Mouse (Mus musculus) kidney, embryonic 14.5 days (tissue): ENCODE data around the gene Slc23a4. TPM values are rescaled to one million over a fixed set of nuclear protein-coding genes. Genes with fewer than 3 reads are reported as not detected.

Experiments
- ATAC-seq: fragments of 200-750 bp; cut with Nextera tagmentation; 2 replicates; pipeline ENCODE4 v1.8.0; 2017; ENCODE audit warnings: moderate number of reproducible peaks, mild to moderate bottlenecking, moderate TSS enrichment, moderate library complexity; ENCODE audit not compliant: low FRiP score, low TSS enrichment
- H3K27ac ChIP-seq: fragments of 300-500 bp; sonication (generic); 2 replicates; pipeline ENCODE4 v1.5.1; 2014; ENCODE audit warnings: low read depth, mild to moderate bottlenecking, low read length, moderate library complexity, mixed read lengths
- H3K27me3 ChIP-seq: fragments of 300-500 bp; sonication (generic); 2 replicates; pipeline ENCODE4 v1.6.1; 2014; ENCODE audit warnings: mild to moderate bottlenecking, low read length; ENCODE audit not compliant: control insufficient read depth, insufficient read depth
- H3K36me3 ChIP-seq: fragments of 300-500 bp; sonication (generic); 2 replicates; pipeline ENCODE4 v1.6.1; 2014; ENCODE audit warnings: low read length, mixed read lengths; ENCODE audit not compliant: control insufficient read depth, insufficient read depth
- H3K4me1 ChIP-seq: fragments of 300-500 bp; sonication (generic); 2 replicates; pipeline ENCODE4 v1.6.1; 2014; ENCODE audit warnings: low read length, mixed read lengths; ENCODE audit not compliant: control insufficient read depth, insufficient read depth
- H3K4me2 ChIP-seq: fragments of 300-500 bp; sonication (generic); replicated peaks from 2 replicates; pipeline ENCODE4 v1.6.1; 2014; ENCODE audit warnings: low read depth, mild to moderate bottlenecking, low read length
- H3K4me3 ChIP-seq: fragments of 300-500 bp; sonication (generic); 2 replicates; pipeline ENCODE4 v1.5.1; 2014; ENCODE audit warnings: mild to moderate bottlenecking, low read length
- H3K9ac ChIP-seq: fragments of 300-500 bp; sonication (generic); 2 replicates; pipeline ENCODE4 v1.6.1; 2014; ENCODE audit warnings: low read depth, mild to moderate bottlenecking, low read length, moderate library complexity
- H3K9me3 ChIP-seq: fragments of 300-500 bp; sonication (generic); 2 replicates; pipeline ENCODE4 v1.6.1; 2016; ENCODE audit warnings: low read length; ENCODE audit not compliant: control insufficient read depth
- WGBS: fragments of 180-500 bp; shearing (Covaris S2); extraction: QIAGEN DNeasy Blood & Tissue Kit; methylation state at CpG from one replicate; pipeline ENCODE4 v1.1.7; 2014; 5-methylcytosine and 5-hydroxymethylcytosine counted together
- polyA plus RNA-seq: library from polyadenylated mRNA; unstranded; fragments of >200 nt; fragmentation: Nextera tagmentation; extraction: Ambion mirVana; gene quantifications from 2 replicates; pipeline ENCODE4 v1.2.1, GENCODE M21; 2014

The Slc23a4 gene
- polyA plus RNA-seq, 1 experiment from 2014 or later = 0.61 TPM

GRCm38 (mm10) chr6:34936743-34937142 is 51.5 kb downstream of the Slc23a4 start:
- no peak overlapping the region for H3K9ac ChIP-seq
- no peaks in the 10 kb centered on the region for H3K27me3 ChIP-seq
- H3K9me3 ChIP-seq = no peaks in the 10 kb centered on the region
- H3K4me3 ChIP-seq = no peak overlapping the region
- no peak for ATAC-seq
- H3K27ac ChIP-seq = no peak overlapping the region
- H3K4me2 ChIP-seq = no peak overlapping the region
- 68% methylated on average over 5 of the region's 5 CpGs for WGBS
- H3K36me3 ChIP-seq = no peaks in the 10 kb centered on the region
- H3K4me1 ChIP-seq = no peaks in the 10 kb centered on the region; the same call in 1 of the 2 replicates

- Histone ChIP-seq H3K4me1 (no peaks in the 10 kb centered on the region), H3K9ac (no peak overlapping the region), H3K27ac (no peak overlapping the region), H3K4me2 (no peak overlapping the region), H3K4me3 (no peak overlapping the region), H3K9me3 (no peaks in the 10 kb centered on the region), H3K27me3 (no peaks in the 10 kb centered on the region), H3K36me3 (no peaks in the 10 kb centered on the region)
- ATAC-seq = no peak
- WGBS = 93% methylated on average over 1 of the region's 1 CpGs
Measured at GRCm38 (mm10) chr6:34932633-34933032, 55.6 kb downstream of the Slc23a4 start.

GRCm38 (mm10) chr6:34927594-34927993 is 60.6 kb downstream of the Slc23a4 start:
- H3K27ac ChIP-seq = no peak overlapping the region
- H3K9me3 ChIP-seq = no peaks in the 10 kb centered on the region
- H3K4me3 ChIP-seq = no peak overlapping the region
- 95% methylated on average over 8 of the region's 8 CpGs for WGBS
- no peaks in the 10 kb centered on the region for H3K4me1 ChIP-seq
- H3K4me2 ChIP-seq = no peak overlapping the region
- no peaks in the 10 kb centered on the region for H3K27me3 ChIP-seq
- H3K9ac ChIP-seq = no peak overlapping the region
- no peak for ATAC-seq
- H3K36me3 ChIP-seq = no peaks in the 10 kb centered on the region

- Histone ChIP-seq H3K9ac (no peak overlapping the region), H3K27me3 (no peaks in the 10 kb centered on the region), H3K4me3 (no peak overlapping the region), H3K36me3 (no peaks in the 10 kb centered on the region), H3K9me3 (no peaks in the 10 kb centered on the region), H3K4me1 (no peaks in the 10 kb centered on the region), H3K4me2 (no peak overlapping the region), H3K27ac (no peak overlapping the region)
- WGBS = 41% methylated on average over 4 of the region's 4 CpGs
- no peak for ATAC-seq
Measured at GRCm38 (mm10) chr6:34927156-34927555, 61.0 kb downstream of the Slc23a4 start.

- peak; percentile 35; the same call in 1 of the 2 replicates for ATAC-seq
- WGBS = 68% methylated on average over 14 of the region's 14 CpGs
- no peaks in the 10 kb centered on the region for H3K4me1 ChIP-seq
Measured at GRCm38 (mm10) chr6:34921941-34922340, 66.3 kb downstream of the Slc23a4 start.

GRCm38 (mm10) chr6:34920631-34921030 is 67.6 kb downstream of the Slc23a4 start:
- 95% methylated on average over 12 of the region's 12 CpGs for WGBS

More at GRCm38 (mm10) chr6:34921941-34922340, 66.3 kb downstream of the Slc23a4 start:
- Histone ChIP-seq H3K36me3 (no peaks in the 10 kb centered on the region), H3K27me3 (no peaks in the 10 kb centered on the region), H3K4me3 (no peak overlapping the region), H3K9me3 (no peaks in the 10 kb centered on the region), H3K27ac (no peak overlapping the region), H3K4me2 (no peak overlapping the region), H3K9ac (no peak overlapping the region)

GRCm38 (mm10) chr6:34919956-34920355 is 68.2 kb downstream of the Slc23a4 start, which contains the start of gene Stra8:
Gene Stra8 (plus strand): TSS chr6:34920163.
- Histone ChIP-seq H3K27ac (no peak within 1 kb of the TSS), H3K27me3 (no peaks in the 10 kb centered on the region), H3K9me3 (no peaks in the 10 kb centered on the region), H3K36me3 (no peaks in the 10 kb centered on the region), H3K4me1 (no peaks in the 10 kb centered on the region), H3K4me2 (no peak within 1 kb of the TSS), H3K9ac (no peak within 1 kb of the TSS), H3K4me3 (no peak within 1 kb of the TSS)
- WGBS = 48% methylated on average over 10 of the region's 10 CpGs
- no peak for ATAC-seq

More at GRCm38 (mm10) chr6:34920631-34921030, 67.6 kb downstream of the Slc23a4 start:
- H3K9ac ChIP-seq = no peak overlapping the region
- H3K4me2 ChIP-seq = no peak overlapping the region
- H3K9me3 ChIP-seq = no peaks in the 10 kb centered on the region
- no peaks in the 10 kb centered on the region for H3K36me3 ChIP-seq
- no peak overlapping the region for H3K27ac ChIP-seq
- H3K4me3 ChIP-seq = no peak overlapping the region
- no peaks in the 10 kb centered on the region for H3K27me3 ChIP-seq
- no peaks in the 10 kb centered on the region for H3K4me1 ChIP-seq
- ATAC-seq = no peak

- no peak overlapping the region for H3K4me3 ChIP-seq
- H3K4me1 ChIP-seq = no peaks in the 10 kb centered on the region
- H3K9me3 ChIP-seq = no peaks in the 10 kb centered on the region
- ATAC-seq = no peak
- H3K36me3 ChIP-seq = no peaks in the 10 kb centered on the region
- 66% methylated on average over 7 of the region's 7 CpGs for WGBS
- no peak overlapping the region for H3K27ac ChIP-seq
- no peak overlapping the region for H3K4me2 ChIP-seq
- H3K9ac ChIP-seq = no peak overlapping the region
- no peaks in the 10 kb centered on the region for H3K27me3 ChIP-seq
Measured at GRCm38 (mm10) chr6:34919146-34919545, 69.1 kb downstream of the Slc23a4 start.

GRCm38 (mm10) chr6:34914462-34914861 is 73.7 kb downstream of the Slc23a4 start:
- Histone ChIP-seq H3K27me3 (no peaks in the 10 kb centered on the region), H3K4me3 (no peak overlapping the region), H3K27ac (no peak overlapping the region), H3K36me3 (no peaks in the 10 kb centered on the region), H3K4me1 (peaks cover 6% of the 10 kb centered on the region; the same call in 1 of the 2 replicates), H3K4me2 (no peak overlapping the region), H3K9ac (no peak overlapping the region), H3K9me3 (no peaks in the 10 kb centered on the region)
- ATAC-seq = no peak
- WGBS = 84% methylated on average over 3 of the region's 3 CpGs
